Mouse (Mus musculus) CH12.LX (cell line): ENCODE data around the gene Ankrd66.

ENCODE experiments used
- CTCF ChIP-seq, 2 experiments: IDR thresholded peaks in 1 of 2; conservative IDR thresholded peaks in 1 of 2; 2 replicates each; pipeline ENCODE4 v1.5.1; 2011 to 2012; ENCODE audit warnings: low read depth in 2 of 2, low read length in 2 of 2, improper control_type of control experiment in 1 of 2, inconsistent platforms in 1 of 2, mild to moderate bottlenecking in 1 of 2, moderate library complexity in 1 of 2
- IRF4 ChIP-seq: IDR thresholded peaks from 2 replicates; pipeline ENCODE4 v1.6.1; 2014; ENCODE audit warnings: low read depth, mild to moderate bottlenecking, inconsistent platforms, low read length, improper control_type of control experiment
- JUN ChIP-seq: IDR thresholded peaks from 2 replicates; pipeline ENCODE4 v1.6.1; 2011; ENCODE audit warnings: low read depth, mild to moderate bottlenecking, low read length, improper control_type of control experiment, moderate library complexity; ENCODE audit not compliant: insufficient read depth
- PAX5 ChIP-seq: IDR thresholded peaks from 2 replicates; pipeline ENCODE4 v1.6.1; 2012; ENCODE audit warnings: low read length, inconsistent platforms, mixed read lengths
- POLR2A ChIP-seq: IDR thresholded peaks from 2 replicates; pipeline ENCODE4 v1.6.1; 2011; ENCODE audit warnings: low read depth, mild to moderate bottlenecking, improper control_type of control experiment, low read length
- SIN3A ChIP-seq: IDR thresholded peaks from 2 replicates; pipeline ENCODE4 v1.6.1; 2012; ENCODE audit warnings: low read length, improper control_type of control experiment, inconsistent platforms
- TBP ChIP-seq: conservative IDR thresholded peaks from 2 replicates; pipeline ENCODE4 v1.6.1; 2011; ENCODE audit warnings: low read depth, low read length, improper control_type of control experiment
- TCF12 ChIP-seq: IDR thresholded peaks from 2 replicates; pipeline ENCODE4 v1.6.1; 2014; ENCODE audit warnings: low read depth, mild to moderate bottlenecking, inconsistent platforms, low read length, improper control_type of control experiment
- ZMIZ1 ChIP-seq: IDR thresholded peaks from 2 replicates; pipeline ENCODE4 v1.6.1; 2012; ENCODE audit warnings: low read depth, mild to moderate bottlenecking, inconsistent platforms, low read length, improper control_type of control experiment

DNA sequence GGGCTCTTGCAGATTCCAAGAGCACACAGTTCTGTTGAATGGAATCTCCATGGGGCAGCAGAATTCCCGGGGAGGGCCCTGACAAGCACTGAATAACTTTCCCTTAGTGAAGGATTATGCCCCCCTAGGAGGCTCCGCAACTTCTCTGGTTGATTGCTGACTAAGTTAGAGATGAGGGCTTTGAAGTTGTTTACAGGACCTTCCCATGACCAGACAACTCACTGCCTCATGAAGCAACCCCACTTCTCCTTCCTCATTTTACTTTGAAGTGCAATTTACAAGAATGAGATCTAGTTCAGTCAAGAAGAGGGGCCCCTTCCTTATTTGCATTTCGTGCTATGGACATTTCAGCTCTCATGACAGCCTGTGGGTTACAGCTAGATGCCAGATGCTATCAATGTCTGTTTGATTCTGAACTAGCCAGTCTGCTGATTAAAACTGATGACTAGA lies 30.2 kb upstream of the Ankrd66 start:
- TF ChIP-seq JUN = no peak
- TF ChIP-seq POLR2A = no peak
- TF ChIP-seq TCF12 = no peak
- no peak for TF ChIP-seq PAX5
- no peak for TF ChIP-seq SIN3A
- no peak for TF ChIP-seq CTCF (conservative IDR thresholded peaks at IDR 0.05 in 1 of 2, IDR thresholded peaks at IDR 0.05 in 1 of 2; ENCODE audit: low read depth in 2 of 2, low read length in 2 of 2)
- no peak for TF ChIP-seq TBP
- TF ChIP-seq ZMIZ1 = no peak
- TF ChIP-seq IRF4 = no peak
